Mouse (Mus musculus): ENCODE measurements around the gene Sumo3. TPM values are rescaled to one million over a fixed set of nuclear protein-coding genes. Genes with fewer than 3 reads are reported as not detected.

The Sumo3 gene
- polyA plus RNA-seq, 1 experiment = 152 TPM

- Histone ChIP-seq H3K36me3 (ENCODE audit: control insufficient read depth, insufficient read depth) (peaks cover 23% of the 10 kb centered on the region), H3K79me3 (ENCODE audit: low read depth) (peaks cover 43% of the 10 kb centered on the region), H3K4me3 (ENCODE audit: insufficient read depth, poor library complexity, severe bottlenecking) (peak within 1 kb of the TSS; percentile 95), H3ac (ENCODE audit: control insufficient read depth, insufficient read length, low read depth) (peak within 1 kb of the TSS; percentile 86), H3K79me2 (ENCODE audit: control insufficient read depth, insufficient read depth) (peaks cover 52% of the 10 kb centered on the region), H3K27me3 (ENCODE audit: control insufficient read depth, insufficient read depth, insufficient read length) (no peaks in the 10 kb centered on the region)
- no peak for TF ChIP-seq MYOD1 (IDR thresholded peaks at IDR 0.05; ENCODE audit: control insufficient read depth, insufficient read length, low read depth)
- TF ChIP-seq MAX (IDR thresholded peaks at IDR 0.05) = no peak
- TF ChIP-seq MYOG (IDR thresholded peaks at IDR 0.05; ENCODE audit: control insufficient read depth, extremely low read depth, insufficient read length) = no peak
- no peak for TF ChIP-seq CEBPB (IDR thresholded peaks at IDR 0.05; ENCODE audit: low read depth)
- no peak for TF ChIP-seq FOSL1 (IDR thresholded peaks at IDR 0.05; ENCODE audit: insufficient read depth, low read length, poor library complexity, severe bottlenecking)
Measured at GRCm38 (mm10) chr10:77622055-77622988, 16.4 kb downstream of the Sumo3 start, which contains the start of gene Ube2g2. Gene Ube2g2 (plus strand): TSS chr10:77622275.

- peak overlapping the region; percentile 95 for H3K4me3 ChIP-seq (ENCODE audit: insufficient read depth, poor library complexity, severe bottlenecking)
- H3K27me3 ChIP-seq (ENCODE audit: control insufficient read depth, insufficient read depth, insufficient read length) = no peaks in the 10 kb centered on the region
- peaks cover 50% of the 10 kb centered on the region for H3K79me3 ChIP-seq (ENCODE audit: low read depth)
- H3ac ChIP-seq (ENCODE audit: control insufficient read depth, insufficient read length, low read depth) = peak overlapping the region; percentile 56
- TF ChIP-seq CTCF (IDR thresholded peaks at IDR 0.05; ENCODE audit: control insufficient read depth, insufficient read depth, insufficient read length) (no peak), MYOD1 (IDR thresholded peaks at IDR 0.05; ENCODE audit: control insufficient read depth, insufficient read length, low read depth) (peak; percentile 43)
- H3K79me2 ChIP-seq (ENCODE audit: control insufficient read depth, insufficient read depth) = peaks cover 60% of the 10 kb centered on the region
- H3K36me3 ChIP-seq (ENCODE audit: control insufficient read depth, insufficient read depth) = peaks cover 18% of the 10 kb centered on the region
Measured at GRCm38 (mm10) chr10:77623069-77623492, 17.2 kb downstream of the Sumo3 start.

GRCm38 (mm10) chr10:77623639-77624400 lies 17.9 kb downstream of the Sumo3 start:
- no peaks in the 10 kb centered on the region for H3K27me3 ChIP-seq (ENCODE audit: control insufficient read depth, insufficient read depth, insufficient read length)
- TF ChIP-seq MYOD1 (IDR thresholded peaks at IDR 0.05; ENCODE audit: control insufficient read depth, insufficient read length, low read depth) (peak; percentile 4), FOSL1 (IDR thresholded peaks at IDR 0.05; ENCODE audit: insufficient read depth, low read length, poor library complexity, severe bottlenecking) (no peak)
- no peak overlapping the region for H3K4me3 ChIP-seq (ENCODE audit: insufficient read depth, poor library complexity, severe bottlenecking)
- H3K79me2 ChIP-seq (ENCODE audit: control insufficient read depth, insufficient read depth) = peaks cover 67% of the 10 kb centered on the region
- peaks cover 57% of the 10 kb centered on the region for H3K79me3 ChIP-seq (ENCODE audit: low read depth)
- H3ac ChIP-seq (ENCODE audit: control insufficient read depth, insufficient read length, low read depth) = no peak overlapping the region
- H3K36me3 ChIP-seq (ENCODE audit: control insufficient read depth, insufficient read depth) = peaks cover 14% of the 10 kb centered on the region

- no peak overlapping the region for H3K4me3 ChIP-seq (ENCODE audit: insufficient read depth, poor library complexity, severe bottlenecking)
Measured at GRCm38 (mm10) chr10:77624570-77624995, 18.7 kb downstream of the Sumo3 start.

GRCm38 (mm10) chr10:77626036-77626435 lies 20.1 kb downstream of the Sumo3 start:
- no peak overlapping the region for H3K4me3 ChIP-seq (ENCODE audit: insufficient read depth, poor library complexity, severe bottlenecking)
- H3K36me3 ChIP-seq (ENCODE audit: control insufficient read depth, insufficient read depth) = peaks cover 19% of the 10 kb centered on the region
- H3ac ChIP-seq (ENCODE audit: control insufficient read depth, insufficient read length, low read depth) = no peak overlapping the region
- peaks cover 70% of the 10 kb centered on the region for H3K79me3 ChIP-seq (ENCODE audit: low read depth)
- TF ChIP-seq MYOG (IDR thresholded peaks at IDR 0.05; ENCODE audit: control insufficient read depth, extremely low read depth, insufficient read length) = no peak
- no peak for TF ChIP-seq MYOD1 (IDR thresholded peaks at IDR 0.05; ENCODE audit: control insufficient read depth, insufficient read length, low read depth)
- no peak for TF ChIP-seq CEBPB (IDR thresholded peaks at IDR 0.05; ENCODE audit: low read depth)
- TF ChIP-seq MAX (IDR thresholded peaks at IDR 0.05) = no peak
- no peak for TF ChIP-seq USF1 (IDR thresholded peaks at IDR 0.05; ENCODE audit: low read depth)
- TF ChIP-seq FOSL1 (IDR thresholded peaks at IDR 0.05; ENCODE audit: insufficient read depth, low read length, poor library complexity, severe bottlenecking) = no peak
- TF ChIP-seq CTCF (IDR thresholded peaks at IDR 0.05; ENCODE audit: control insufficient read depth, insufficient read depth, insufficient read length) = no peak
- no peaks in the 10 kb centered on the region for H3K27me3 ChIP-seq (ENCODE audit: control insufficient read depth, insufficient read depth, insufficient read length)
- H3K79me2 ChIP-seq (ENCODE audit: control insufficient read depth, insufficient read depth) = peaks cover 89% of the 10 kb centered on the region

More at GRCm38 (mm10) chr10:77624570-77624995, 18.7 kb downstream of the Sumo3 start:
- peaks cover 9% of the 10 kb centered on the region for H3K36me3 ChIP-seq (ENCODE audit: control insufficient read depth, insufficient read depth)
- peaks cover 75% of the 10 kb centered on the region for H3K79me2 ChIP-seq (ENCODE audit: control insufficient read depth, insufficient read depth)
- TF ChIP-seq MYOD1 (IDR thresholded peaks at IDR 0.05; ENCODE audit: control insufficient read depth, insufficient read length, low read depth) (no peak), CEBPB (IDR thresholded peaks at IDR 0.05; ENCODE audit: low read depth) (no peak), MYOG (IDR thresholded peaks at IDR 0.05; ENCODE audit: control insufficient read depth, extremely low read depth, insufficient read length) (no peak), CTCF (IDR thresholded peaks at IDR 0.05; ENCODE audit: control insufficient read depth, insufficient read depth, insufficient read length) (no peak), MAX (IDR thresholded peaks at IDR 0.05) (no peak), USF1 (IDR thresholded peaks at IDR 0.05; ENCODE audit: low read depth) (no peak), FOSL1 (IDR thresholded peaks at IDR 0.05; ENCODE audit: insufficient read depth, low read length, poor library complexity, severe bottlenecking) (no peak)
- no peak overlapping the region for H3ac ChIP-seq (ENCODE audit: control insufficient read depth, insufficient read length, low read depth)
- peaks cover 64% of the 10 kb centered on the region for H3K79me3 ChIP-seq (ENCODE audit: low read depth)
- no peaks in the 10 kb centered on the region for H3K27me3 ChIP-seq (ENCODE audit: control insufficient read depth, insufficient read depth, insufficient read length)
